Mouse (Mus musculus): ENCODE results near the gene Arl5c. TPM values are rescaled to one million over a fixed set of nuclear protein-coding genes. Genes with fewer than 3 reads are reported as not detected.

Arl5c gene
- polyA plus RNA-seq, 1 experiment from 2014 or later = 7.3 TPM

GRCm38 (mm10) chr11:98031443-98031770 lies 35.4 kb upstream of the Arl5c start:
- 7% methylated on average over 5 of the region's 5 CpGs for WGBS
- Histone ChIP-seq H3K27me3 (replicated peaks; ENCODE audit: control insufficient read depth, insufficient read depth, low read length) (peaks cover under 1% of the 10 kb centered on the region; the same call in 1 of the 2 replicates), H3K4me2 (ENCODE audit: low read length) (no peak overlapping the region), H3K9me3 (ENCODE audit: control insufficient read depth, low read length) (no peaks in the 10 kb centered on the region), H3K9ac (ENCODE audit: low read depth, low read length) (no peak overlapping the region), H3K4me3 (ENCODE audit: low read length) (no peak overlapping the region), H3K36me3 (ENCODE audit: control insufficient read depth, insufficient read depth, low read length) (peaks cover 25% of the 10 kb centered on the region), H3K4me1 (ENCODE audit: control insufficient read depth, insufficient read depth, low read depth, low read length) (peaks cover 26% of the 10 kb centered on the region), H3K27ac (ENCODE audit: low read depth, low read length) (no peak overlapping the region)
- 0 out of 2 replicates have a peak, but pooled peaks have one; percentile 13 for ATAC-seq

- no peaks in the 10 kb centered on the region for H3K27me3 ChIP-seq (replicated peaks; ENCODE audit: control insufficient read depth, insufficient read depth, low read length)
- H3K36me3 ChIP-seq (ENCODE audit: control insufficient read depth, insufficient read depth, low read length) = peaks cover 25% of the 10 kb centered on the region
- H3K4me2 ChIP-seq (ENCODE audit: low read length) = no peak overlapping the region
- ATAC-seq = no peak
- H3K9ac ChIP-seq (ENCODE audit: low read depth, low read length) = no peak overlapping the region
- 48% methylated on average over 5 of the region's 5 CpGs for WGBS
- H3K27ac ChIP-seq (ENCODE audit: low read depth, low read length) = no peak overlapping the region
- H3K4me1 ChIP-seq (ENCODE audit: control insufficient read depth, insufficient read depth, low read depth, low read length) = peaks cover 22% of the 10 kb centered on the region
- H3K4me3 ChIP-seq (ENCODE audit: low read length) = no peak overlapping the region
- H3K9me3 ChIP-seq (ENCODE audit: control insufficient read depth, low read length) = no peaks in the 10 kb centered on the region
Observed at GRCm38 (mm10) chr11:98030701-98031442, 34.9 kb upstream of the Arl5c start.

GRCm38 (mm10) chr11:98027785-98028184 lies 31.8 kb upstream of the Arl5c start:
- H3K9ac ChIP-seq (ENCODE audit: low read depth, low read length) = peak overlapping the region; percentile 99
- H3K36me3 ChIP-seq (ENCODE audit: control insufficient read depth, insufficient read depth, low read length) = peaks cover 25% of the 10 kb centered on the region
- H3K4me1 ChIP-seq (ENCODE audit: control insufficient read depth, insufficient read depth, low read depth, low read length) = peaks cover 23% of the 10 kb centered on the region
- H3K27ac ChIP-seq (ENCODE audit: low read depth, low read length) = no peak overlapping the region
- no peak for ATAC-seq
- H3K4me2 ChIP-seq (ENCODE audit: low read length) = peak overlapping the region; percentile 96
- H3K4me3 ChIP-seq (ENCODE audit: low read length) = peak overlapping the region; percentile 90
- no peaks in the 10 kb centered on the region for H3K9me3 ChIP-seq (ENCODE audit: control insufficient read depth, low read length)
- no peaks in the 10 kb centered on the region for H3K27me3 ChIP-seq (replicated peaks; ENCODE audit: control insufficient read depth, insufficient read depth, low read length)
- 19% methylated on average over 7 of the region's 7 CpGs for WGBS

GRCm38 (mm10) chr11:98027297-98027688 lies 31.3 kb upstream of the Arl5c start:
- peaks cover 23% of the 10 kb centered on the region for H3K4me1 ChIP-seq (ENCODE audit: control insufficient read depth, insufficient read depth, low read depth, low read length)
- H3K9ac ChIP-seq (ENCODE audit: low read depth, low read length) = peak overlapping the region; percentile 99
- ATAC-seq = no peak
- peak overlapping the region; percentile 96 for H3K4me2 ChIP-seq (ENCODE audit: low read length)
- peak overlapping the region; percentile 90 for H3K4me3 ChIP-seq (ENCODE audit: low read length)
- peak overlapping the region; percentile 83 for H3K27ac ChIP-seq (ENCODE audit: low read depth, low read length)
- H3K27me3 ChIP-seq (replicated peaks; ENCODE audit: control insufficient read depth, insufficient read depth, low read length) = no peaks in the 10 kb centered on the region
- no peaks in the 10 kb centered on the region for H3K9me3 ChIP-seq (ENCODE audit: control insufficient read depth, low read length)
- 0% methylated on average over 18 of the region's 18 CpGs for WGBS
- peaks cover 25% of the 10 kb centered on the region for H3K36me3 ChIP-seq (ENCODE audit: control insufficient read depth, insufficient read depth, low read length)

DNA sequence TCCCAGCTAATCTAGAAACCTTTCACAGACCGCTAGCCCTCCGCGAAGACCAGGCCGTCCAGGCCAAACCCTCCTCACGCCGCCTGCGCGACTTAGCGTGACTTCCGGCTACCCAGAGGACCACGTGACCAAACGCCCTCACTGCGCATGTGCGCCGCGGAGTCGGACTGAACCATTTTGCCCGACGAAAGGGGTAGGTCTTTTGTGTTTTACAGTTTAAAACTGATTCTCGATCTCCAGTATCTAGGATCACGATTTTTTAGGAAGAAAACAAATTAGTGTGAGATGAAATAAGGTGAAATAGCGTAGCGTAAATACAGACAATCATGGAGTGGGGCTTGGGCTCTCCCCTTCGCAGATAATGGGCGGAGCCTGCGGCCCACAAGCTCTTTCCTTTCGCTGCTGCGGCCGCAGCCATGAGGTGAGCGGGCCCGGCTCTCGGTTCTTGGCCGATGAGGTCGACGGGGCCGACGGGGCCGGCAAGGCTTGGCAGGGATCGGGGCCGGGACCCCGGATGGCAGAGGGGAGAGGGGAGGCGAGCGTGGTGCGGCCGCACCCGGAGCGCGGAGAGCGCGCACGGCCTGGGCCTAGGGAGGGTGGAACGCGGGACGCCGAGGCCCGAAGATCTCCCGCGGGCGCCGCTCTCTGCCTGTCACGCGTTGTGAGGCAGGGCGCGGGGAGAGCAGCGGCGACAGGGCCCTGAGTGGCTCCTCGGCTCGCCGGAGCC lies 30.8 kb upstream of the Arl5c start, which contains the start of gene Rpl19:
Gene Rpl19, plus strand, starts transcription at position 141 of the 727 bp plus-strand sequence.
- peak; percentile 68 for ATAC-seq
- Histone ChIP-seq H3K36me3 (ENCODE audit: control insufficient read depth, insufficient read depth, low read length) (peaks cover 25% of the 10 kb centered on the region), H3K9ac (ENCODE audit: low read depth, low read length) (peak within 1 kb of the TSS; percentile 99), H3K27me3 (replicated peaks; ENCODE audit: control insufficient read depth, insufficient read depth, low read length) (no peaks in the 10 kb centered on the region), H3K4me2 (ENCODE audit: low read length) (peak within 1 kb of the TSS; percentile 96), H3K9me3 (ENCODE audit: control insufficient read depth, low read length) (no peaks in the 10 kb centered on the region), H3K4me3 (ENCODE audit: low read length) (peak within 1 kb of the TSS; percentile 90), H3K4me1 (ENCODE audit: control insufficient read depth, insufficient read depth, low read depth, low read length) (peaks cover 23% of the 10 kb centered on the region), H3K27ac (ENCODE audit: low read depth, low read length) (peak within 1 kb of the TSS; percentile 83)
- under 1% methylated on average over 54 of the region's 69 CpGs for WGBS

DNA sequence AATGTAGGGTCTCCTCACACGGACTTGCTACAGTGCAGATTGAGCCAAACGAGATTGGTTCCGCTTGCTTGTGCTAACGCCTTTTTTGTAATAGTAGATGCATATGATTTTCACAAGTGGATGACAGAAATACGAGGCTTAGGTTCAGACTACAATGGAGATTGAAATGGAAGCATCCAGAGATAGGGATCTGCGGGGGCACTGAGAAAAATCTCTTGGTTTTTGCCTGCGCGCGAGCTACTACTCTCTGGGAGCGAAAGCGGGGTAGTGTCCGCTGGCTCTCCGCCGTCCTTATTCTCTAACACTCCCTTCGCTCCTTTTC lies 30.2 kb upstream of the Arl5c start:
- peak overlapping the region; percentile 83 for H3K27ac ChIP-seq (ENCODE audit: low read depth, low read length)
- peaks cover 27% of the 10 kb centered on the region for H3K4me1 ChIP-seq (ENCODE audit: control insufficient read depth, insufficient read depth, low read depth, low read length)
- H3K27me3 ChIP-seq (replicated peaks; ENCODE audit: control insufficient read depth, insufficient read depth, low read length) = no peaks in the 10 kb centered on the region
- peak overlapping the region; percentile 96 for H3K4me2 ChIP-seq (ENCODE audit: low read length)
- ATAC-seq = no peak
- H3K9me3 ChIP-seq (ENCODE audit: control insufficient read depth, low read length) = no peaks in the 10 kb centered on the region
- peak overlapping the region; percentile 99 for H3K9ac ChIP-seq (ENCODE audit: low read depth, low read length)
- peak overlapping the region; percentile 90 for H3K4me3 ChIP-seq (ENCODE audit: low read length)
- peaks cover 25% of the 10 kb centered on the region for H3K36me3 ChIP-seq (ENCODE audit: control insufficient read depth, insufficient read depth, low read length)
- 5% methylated on average over 15 of the region's 15 CpGs for WGBS

GRCm38 (mm10) chr11:98024516-98024915 lies 28.5 kb upstream of the Arl5c start:
- H3K4me1 ChIP-seq (ENCODE audit: control insufficient read depth, insufficient read depth, low read depth, low read length) = peaks cover 44% of the 10 kb centered on the region
- H3K9ac ChIP-seq (ENCODE audit: low read depth, low read length) = no peak overlapping the region
- peaks cover 12% of the 10 kb centered on the region; the same call in 1 of the 2 replicates for H3K36me3 ChIP-seq (ENCODE audit: control insufficient read depth, insufficient read depth, low read length)
- no peak for ATAC-seq
- WGBS = 89% methylated on average over 3 of the region's 3 CpGs
- H3K4me3 ChIP-seq (ENCODE audit: low read length) = no peak overlapping the region
- no peak overlapping the region for H3K4me2 ChIP-seq (ENCODE audit: low read length)
- no peaks in the 10 kb centered on the region for H3K27me3 ChIP-seq (replicated peaks; ENCODE audit: control insufficient read depth, insufficient read depth, low read length)
- no peak overlapping the region for H3K27ac ChIP-seq (ENCODE audit: low read depth, low read length)
- H3K9me3 ChIP-seq (ENCODE audit: control insufficient read depth, low read length) = no peaks in the 10 kb centered on the region

DNA sequence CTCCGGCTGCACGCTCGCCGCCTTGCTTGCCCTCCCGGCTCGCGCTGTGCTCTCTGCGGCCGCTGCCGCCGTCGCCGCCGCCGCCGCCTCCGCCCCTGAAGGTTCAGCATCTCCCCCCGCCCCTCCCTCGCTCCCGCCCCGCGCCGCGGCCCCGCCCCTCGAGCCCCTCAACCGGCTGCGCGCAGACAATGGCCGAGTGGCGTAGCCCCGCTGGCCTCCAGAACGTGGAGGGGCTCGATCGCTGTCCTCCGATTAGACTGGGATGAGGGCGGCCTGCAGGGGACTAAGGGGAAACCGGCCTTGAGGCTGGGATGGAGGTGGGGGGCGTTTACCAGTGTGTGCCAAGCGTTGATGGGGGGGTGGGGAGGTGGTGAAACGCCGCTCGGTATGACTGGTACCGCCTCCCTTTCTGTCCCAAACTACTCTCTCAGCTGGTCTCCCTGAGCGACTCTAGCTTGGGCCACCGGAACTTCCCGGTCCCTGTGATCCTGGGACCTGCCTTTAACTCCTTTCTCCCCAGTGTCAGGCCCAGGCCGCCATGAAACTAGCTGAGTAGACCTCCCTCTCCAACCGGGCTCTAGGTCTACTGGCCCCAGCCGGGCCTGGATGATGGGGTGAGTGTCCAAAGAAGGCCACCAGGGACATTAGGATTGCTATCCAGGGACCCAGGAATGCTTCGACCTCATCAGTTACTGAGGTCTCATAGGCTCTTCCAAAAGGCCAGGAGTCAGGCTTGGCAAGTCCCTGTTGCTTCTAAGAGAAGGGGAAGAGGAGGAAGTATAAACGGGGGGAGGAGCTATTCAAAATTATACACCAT lies 26.8 kb upstream of the Arl5c start, which contains the start of gene Cacnb1:
Gene Cacnb1, minus strand, starts transcription at position 480 of the 817 bp plus-strand sequence.
- WGBS = under 1% methylated on average over 50 of the region's 52 CpGs
- Histone ChIP-seq H3K4me2 (ENCODE audit: low read length) (peak within 1 kb of the TSS; percentile 90), H3K4me1 (ENCODE audit: control insufficient read depth, insufficient read depth, low read depth, low read length) (peaks cover 46% of the 10 kb centered on the region)

GRCm38 (mm10) chr11:98022253-98022554 lies 26.2 kb upstream of the Arl5c start:
- H3K9me3 ChIP-seq (ENCODE audit: control insufficient read depth, low read length) = no peaks in the 10 kb centered on the region
- H3K27ac ChIP-seq (ENCODE audit: low read depth, low read length) = peak overlapping the region; percentile 95
- peak overlapping the region; percentile 90 for H3K4me2 ChIP-seq (ENCODE audit: low read length)
- WGBS = 0% methylated on average over 23 of the region's 23 CpGs
- H3K9ac ChIP-seq (ENCODE audit: low read depth, low read length) = peak overlapping the region; percentile 98
- H3K27me3 ChIP-seq (replicated peaks; ENCODE audit: control insufficient read depth, insufficient read depth, low read length) = no peaks in the 10 kb centered on the region
- peak overlapping the region; percentile 95 for H3K4me3 ChIP-seq (ENCODE audit: low read length)
- ATAC-seq = peak; percentile 31
- H3K4me1 ChIP-seq (ENCODE audit: control insufficient read depth, insufficient read depth, low read depth, low read length) = peaks cover 43% of the 10 kb centered on the region
- peaks cover 9% of the 10 kb centered on the region; the same call in 1 of the 2 replicates for H3K36me3 ChIP-seq (ENCODE audit: control insufficient read depth, insufficient read depth, low read length)

More for the DNA sequence above, 26.8 kb upstream of the Arl5c start, which contains the start of gene Cacnb1:
- Histone ChIP-seq H3K36me3 (ENCODE audit: control insufficient read depth, insufficient read depth, low read length) (0 out of 2 replicates have a peak, but pooled peaks cover 4% of the 10 kb centered on the region), H3K27me3 (replicated peaks; ENCODE audit: control insufficient read depth, insufficient read depth, low read length) (no peaks in the 10 kb centered on the region), H3K9me3 (ENCODE audit: control insufficient read depth, low read length) (no peaks in the 10 kb centered on the region), H3K9ac (ENCODE audit: low read depth, low read length) (peak within 1 kb of the TSS; percentile 98), H3K4me3 (ENCODE audit: low read length) (peak within 1 kb of the TSS; percentile 95), H3K27ac (ENCODE audit: low read depth, low read length) (peak within 1 kb of the TSS; percentile 95)
- peak; percentile 63 for ATAC-seq

Data from hindbrain, embryonic 16.5 days (tissue).